Mouse (Mus musculus): ENCODE data around the gene Swsap1.

Gene Swsap1

DNA sequence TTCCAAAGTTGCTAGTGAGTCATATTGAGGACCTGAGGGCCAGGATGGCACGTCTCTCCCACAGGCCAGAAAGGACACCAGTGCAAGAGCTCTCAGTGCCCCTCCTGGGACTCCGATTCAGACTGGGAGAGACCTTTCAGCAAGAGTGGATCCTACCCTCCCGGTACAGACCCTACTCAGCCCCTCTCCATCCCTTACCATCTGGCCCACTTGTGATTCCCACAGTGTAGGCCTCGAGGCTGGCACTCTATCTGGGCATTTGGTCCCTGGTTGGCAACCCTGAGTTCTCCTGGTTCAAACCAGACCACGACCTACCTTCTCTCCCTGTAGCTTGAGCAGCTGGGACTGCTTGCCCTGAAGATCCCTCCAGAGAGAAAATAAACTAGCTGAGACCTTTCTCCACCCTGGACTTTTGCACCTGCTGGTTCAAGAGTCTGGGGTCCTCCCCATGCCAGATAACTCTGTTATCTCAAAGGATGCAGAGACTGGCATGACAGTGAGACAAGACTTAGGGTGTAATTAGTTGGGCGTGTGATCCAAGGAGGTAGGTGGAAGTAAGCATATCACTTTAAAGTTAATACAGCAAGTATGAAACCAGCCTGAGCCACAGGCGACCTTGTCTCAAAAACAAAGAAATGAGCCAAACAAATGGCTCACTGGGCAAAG is 20.0 kb upstream of the Swsap1 start:
- no peak for DNase-seq (ENCODE audit: low read depth, low spot score)

DNA sequence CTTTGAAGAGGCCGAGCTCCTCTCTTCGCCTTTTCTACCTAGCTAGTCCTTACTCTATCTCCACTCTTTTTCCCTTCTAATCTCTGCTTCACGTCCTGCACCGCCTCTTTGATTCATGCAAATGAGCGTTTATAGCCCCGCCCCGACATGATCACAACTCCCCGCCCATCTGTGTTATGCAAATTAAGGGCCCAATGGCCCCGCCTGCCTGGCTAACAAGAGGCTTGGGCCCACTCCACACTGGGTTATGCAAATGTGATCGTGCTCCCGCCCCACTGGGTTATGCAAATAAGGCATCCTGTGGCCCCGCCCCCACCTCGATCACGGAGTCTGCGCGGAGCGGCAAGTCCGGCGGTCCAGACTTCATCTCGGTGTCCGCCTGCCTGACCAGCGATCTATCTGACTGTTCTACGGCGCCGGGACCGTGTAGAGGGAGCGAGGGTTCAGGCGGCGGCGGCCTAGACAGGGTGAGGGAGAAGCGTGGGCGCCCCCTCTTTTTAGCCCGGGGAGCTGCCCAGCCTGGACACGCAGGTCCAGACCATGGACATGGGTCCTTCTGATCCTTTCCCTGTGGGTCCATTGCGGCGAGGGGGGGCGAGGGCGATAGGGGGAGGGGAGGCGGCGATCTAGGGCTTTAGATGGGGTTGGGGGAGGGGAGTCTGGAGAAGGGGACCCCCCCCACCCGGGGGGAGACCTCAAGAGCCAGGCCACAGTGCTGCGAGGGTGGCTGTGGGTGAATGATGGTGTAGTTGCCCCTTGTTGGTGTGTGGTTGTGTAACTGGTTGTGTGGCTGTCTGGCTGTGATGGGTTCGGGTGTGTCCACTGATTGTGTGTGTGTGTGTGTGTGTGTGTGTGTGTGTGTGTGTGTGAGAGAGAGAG is 18.6 kb upstream of the Swsap1 start, which contains the start of gene Plppr2:
Plppr2 (plus strand) TSS at position 342 of the 879 bp plus-strand sequence.
- peak; percentile 95 for DNase-seq (ENCODE audit: low read depth, low spot score)

DNA sequence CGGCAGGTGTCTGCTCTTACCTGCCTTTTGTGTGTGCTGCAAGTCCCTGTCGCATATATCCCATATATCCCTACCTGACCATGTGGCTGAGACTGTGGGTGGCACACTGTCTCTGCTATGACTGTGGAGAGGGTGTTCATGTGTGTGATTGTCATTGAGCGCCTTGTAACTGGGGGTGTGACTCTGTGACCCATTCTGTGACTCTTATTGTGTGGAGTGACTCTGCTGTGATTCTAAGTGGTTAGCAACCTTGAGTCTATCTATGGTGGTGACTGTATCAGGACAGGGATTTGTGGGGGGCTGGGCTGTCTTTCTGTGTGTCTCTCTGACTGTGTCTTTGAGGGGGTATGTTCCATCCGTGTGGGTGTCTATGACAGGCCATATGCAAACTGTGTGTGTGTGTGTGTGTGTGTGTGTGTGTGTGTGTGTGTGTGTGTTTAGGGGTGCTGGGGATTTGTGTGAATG is 17.8 kb upstream of the Swsap1 start:
- no peak for DNase-seq (ENCODE audit: low read depth, low spot score)

DNA sequence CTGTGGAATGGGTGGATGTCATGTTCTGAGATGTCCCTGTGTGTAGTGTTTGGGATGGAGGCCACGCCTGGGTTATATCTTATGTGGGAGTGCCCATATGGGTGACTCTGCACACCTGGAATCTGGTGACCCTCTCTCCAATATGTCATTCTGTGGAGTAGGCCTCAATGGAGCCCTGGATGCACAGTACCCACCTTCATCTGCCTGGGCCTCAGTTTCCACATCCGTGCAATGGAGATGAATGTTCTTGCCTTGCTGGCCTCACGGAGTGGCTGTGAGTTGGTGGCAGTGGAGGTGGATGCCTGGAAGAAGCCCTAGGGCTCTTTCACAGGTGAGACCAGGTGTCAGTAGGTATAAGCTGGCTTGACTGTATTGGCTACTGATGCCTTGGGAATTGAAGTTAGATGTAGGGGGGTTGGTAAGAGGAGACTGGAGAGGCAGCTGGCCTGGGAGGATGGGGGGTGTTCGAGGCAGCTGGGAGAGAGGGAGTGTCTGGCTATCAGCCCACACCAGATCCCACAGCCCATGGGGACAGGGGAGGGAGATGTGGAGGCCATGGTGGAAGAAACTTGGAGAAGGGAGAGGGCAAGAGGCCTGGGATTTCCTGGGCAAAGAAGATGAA is 17.2 kb upstream of the Swsap1 start:
- no peak for DNase-seq (ENCODE audit: low read depth, low spot score)

DNA sequence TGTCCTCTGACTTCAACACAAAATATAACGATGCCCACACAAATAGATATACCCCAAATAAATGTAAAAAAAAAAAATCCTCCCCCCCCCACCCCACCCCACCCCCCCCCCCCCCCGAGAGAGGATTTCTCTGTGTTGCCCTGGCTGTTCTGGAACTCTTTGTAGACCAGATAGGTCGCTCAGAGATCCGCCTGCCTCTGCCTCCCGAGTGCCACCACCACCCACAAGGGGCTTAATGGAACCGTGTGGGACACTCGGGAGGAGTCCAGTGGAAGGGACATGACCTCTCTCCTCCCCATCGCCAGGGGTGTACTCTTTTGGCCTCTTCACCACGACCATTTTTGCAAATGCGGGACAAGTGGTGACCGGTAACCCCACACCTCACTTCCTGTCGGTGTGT is 12.5 kb upstream of the Swsap1 start:
- no peak for DNase-seq (ENCODE audit: low read depth, low spot score)

DNA sequence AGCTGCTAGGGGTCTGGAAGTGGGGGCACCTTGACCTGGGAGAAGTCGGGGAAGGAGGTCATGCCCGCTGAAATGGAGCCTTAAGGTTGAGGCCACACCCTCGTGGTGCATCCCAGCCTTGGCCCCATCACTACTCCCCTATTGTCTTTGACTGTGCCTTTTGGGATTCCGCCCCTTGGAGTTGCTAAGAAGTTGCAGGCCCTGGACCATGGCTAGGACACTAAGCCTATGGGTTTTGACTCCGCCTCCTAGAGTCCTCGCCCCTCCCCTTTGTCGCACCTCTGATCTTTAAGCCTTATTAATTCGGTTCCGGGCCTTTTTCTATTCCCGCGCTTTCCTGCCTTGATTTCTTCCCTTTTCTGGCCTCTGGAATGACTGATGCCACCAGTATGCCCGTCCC is 11.9 kb upstream of the Swsap1 start:
- DNase-seq (ENCODE audit: low read depth, low spot score), result no peak

DNA sequence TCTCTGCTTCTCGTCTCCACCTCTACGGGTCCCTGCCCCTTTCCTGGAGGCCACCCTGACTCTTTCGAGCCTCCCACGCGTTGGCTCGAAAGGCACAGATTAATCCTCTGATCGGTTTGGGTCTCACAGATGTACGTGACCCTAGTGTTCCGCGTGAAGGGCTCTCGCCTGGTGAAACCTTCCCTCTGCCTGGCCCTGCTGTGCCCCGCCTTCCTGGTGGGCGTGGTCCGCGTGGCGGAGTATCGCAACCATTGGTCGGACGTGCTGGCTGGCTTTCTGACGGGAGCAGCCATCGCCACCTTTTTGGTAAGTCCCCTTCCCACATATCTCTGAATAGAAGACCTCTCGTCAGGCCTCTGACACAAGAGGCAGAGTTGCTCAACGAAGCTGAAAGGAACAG is 11.3 kb upstream of the Swsap1 start:
- DNase-seq (ENCODE audit: low read depth, low spot score), result no peak

DNA sequence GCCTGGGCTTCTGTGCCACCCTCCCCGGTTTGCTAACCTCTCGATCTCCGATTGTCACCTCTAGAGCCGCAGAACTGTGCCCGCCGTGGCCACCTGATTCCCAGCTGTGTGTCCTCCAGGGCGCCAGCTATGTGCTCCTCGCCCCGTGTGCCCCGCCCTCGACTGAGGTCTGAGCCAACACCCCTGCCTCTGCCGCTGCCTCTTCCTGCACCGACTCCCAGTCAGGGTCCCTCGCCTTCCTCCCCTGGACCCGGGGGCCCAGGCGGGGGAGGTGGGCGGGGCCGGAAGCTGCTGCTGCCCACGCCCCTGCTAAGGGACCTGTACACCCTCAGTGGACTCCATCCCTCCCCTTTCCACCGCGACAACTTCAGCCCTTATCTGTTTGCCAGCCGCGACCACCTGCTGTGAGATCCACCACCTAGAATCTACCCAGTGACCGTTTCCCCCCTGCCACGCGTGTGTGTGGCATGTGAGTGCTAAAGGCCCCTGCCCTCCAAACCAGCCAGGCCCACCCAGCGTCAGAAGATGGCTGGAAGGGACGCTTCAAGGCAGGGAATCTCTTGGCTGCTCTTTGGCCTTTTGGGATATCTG is 7.9 kb upstream of the Swsap1 start:
- no peak for DNase-seq (ENCODE audit: low read depth, low spot score)

DNA sequence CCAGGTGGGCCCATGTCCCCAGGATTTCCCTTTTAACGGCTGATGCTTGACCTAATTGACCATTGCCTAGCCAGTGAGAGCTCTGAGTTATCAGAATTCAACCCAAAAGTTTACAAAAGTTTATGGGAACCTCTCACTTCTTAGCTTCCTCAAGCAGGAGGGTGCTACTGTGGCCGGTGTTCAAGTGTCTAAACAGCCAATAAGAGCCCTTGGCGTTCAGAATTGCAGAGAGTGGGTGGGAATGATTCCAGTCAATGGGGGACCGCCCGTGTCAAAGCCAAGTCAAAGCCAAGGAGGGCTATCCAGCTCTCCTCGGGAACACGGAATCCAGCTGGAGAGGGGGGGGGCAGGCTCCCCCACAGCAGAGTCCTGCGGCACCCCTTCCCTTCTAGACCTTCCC is 7.4 kb upstream of the Swsap1 start:
- no peak for DNase-seq (ENCODE audit: low read depth, low spot score)

DNA sequence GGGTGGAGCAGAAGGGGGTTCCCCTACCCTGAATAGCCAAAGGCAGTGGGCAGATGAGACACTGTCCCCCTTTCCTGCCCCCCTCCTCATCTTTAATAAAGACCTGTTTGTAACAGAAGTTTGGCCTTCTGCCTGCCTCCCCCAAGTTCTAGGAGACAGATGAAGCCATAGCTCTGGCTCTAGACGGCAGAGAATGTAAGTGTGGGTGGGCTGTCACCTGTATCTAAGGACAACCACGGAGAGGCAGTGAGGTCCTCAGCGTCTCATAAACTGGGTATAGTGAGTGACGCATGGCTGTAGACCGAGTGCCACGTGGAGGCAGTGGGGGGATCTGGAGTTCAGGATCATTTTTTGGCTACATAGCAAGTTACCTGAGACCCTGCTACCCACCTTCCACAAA is 6.8 kb upstream of the Swsap1 start:
- no peak for DNase-seq (ENCODE audit: low read depth, low spot score)

DNA sequence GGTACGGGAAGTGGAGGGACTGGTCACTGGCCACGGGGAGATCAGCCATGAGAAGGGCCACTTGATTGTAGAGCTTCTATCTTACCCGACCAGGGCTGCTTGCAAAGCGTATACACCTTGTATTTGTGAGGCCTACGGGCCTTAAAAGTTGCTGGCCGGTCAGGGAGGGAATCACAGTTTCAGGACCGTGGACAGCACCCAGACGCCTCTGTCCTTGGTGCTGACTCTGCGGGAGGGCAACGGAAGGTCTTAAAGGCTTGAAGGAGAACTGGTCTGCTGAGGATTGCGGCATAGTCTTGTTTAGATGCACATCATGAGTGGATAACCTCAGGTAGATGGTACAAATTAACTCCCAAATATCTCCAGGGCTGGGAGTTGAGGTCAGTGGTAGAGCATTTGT is 5.2 kb upstream of the Swsap1 start:
- DNase-seq (ENCODE audit: low read depth, low spot score), result peak; percentile 77

DNA sequence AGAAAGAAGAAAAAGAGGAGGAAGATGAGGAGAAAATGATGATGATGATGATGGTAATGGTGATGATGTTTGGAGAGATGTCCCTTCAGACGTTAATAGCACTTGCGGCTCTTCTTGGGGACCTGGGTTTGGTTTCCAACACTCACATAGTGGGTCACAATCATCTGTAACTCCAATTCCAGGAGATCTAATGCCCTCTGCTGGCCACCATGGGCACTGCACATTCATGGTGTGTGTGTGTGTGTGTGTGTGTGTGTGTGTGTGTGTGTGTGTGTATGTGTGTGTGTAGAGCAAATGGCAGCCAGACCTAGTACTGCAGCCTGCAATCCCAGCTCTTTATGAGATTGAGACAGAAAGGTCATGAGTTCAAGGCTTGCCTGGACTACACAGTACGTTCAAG is 3.6 kb upstream of the Swsap1 start:
- DNase-seq (ENCODE audit: low read depth, low spot score), result no peak

DNA sequence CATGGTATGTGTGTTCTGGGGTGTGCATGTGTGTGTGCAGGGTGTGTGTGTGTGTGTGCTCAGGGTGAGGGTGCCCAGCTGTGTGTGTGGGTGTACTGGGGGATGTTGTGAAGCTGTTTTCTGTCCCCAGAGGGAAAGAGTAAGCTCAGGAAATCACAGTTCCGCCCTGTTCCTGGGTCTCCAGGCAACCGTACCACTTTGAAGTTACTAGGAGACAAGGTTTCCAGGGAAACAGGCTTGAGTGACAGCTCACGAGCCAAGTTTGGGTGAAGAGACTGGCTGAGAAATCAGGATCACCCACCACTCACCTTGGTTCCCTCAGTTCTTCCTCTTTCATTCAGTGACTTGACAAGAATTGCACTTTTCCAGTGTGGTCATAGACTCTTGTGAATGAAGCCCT is 2.0 kb upstream of the Swsap1 start:
- DNase-seq (ENCODE audit: low read depth, low spot score), result no peak

DNA sequence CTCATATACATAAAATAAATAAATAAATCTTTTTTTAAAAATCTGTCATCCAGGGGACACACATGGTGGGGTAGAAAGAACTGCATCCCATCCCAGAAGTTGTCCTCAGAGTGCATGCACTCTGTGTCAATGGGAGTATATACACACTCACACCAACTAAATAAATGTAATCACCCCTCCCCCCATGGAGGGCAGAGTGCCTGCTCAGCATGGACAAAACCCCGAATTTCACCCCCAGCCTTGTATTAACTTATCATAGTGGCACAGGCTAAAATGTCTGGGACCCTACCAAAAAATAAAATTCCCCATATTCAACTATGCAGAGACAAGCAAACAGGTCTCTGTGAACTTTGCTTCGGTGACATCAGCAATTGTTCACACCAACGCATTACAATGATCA is 920 bp upstream of the Swsap1 start:
- no peak for DNase-seq (ENCODE audit: low read depth, low spot score)

DNA sequence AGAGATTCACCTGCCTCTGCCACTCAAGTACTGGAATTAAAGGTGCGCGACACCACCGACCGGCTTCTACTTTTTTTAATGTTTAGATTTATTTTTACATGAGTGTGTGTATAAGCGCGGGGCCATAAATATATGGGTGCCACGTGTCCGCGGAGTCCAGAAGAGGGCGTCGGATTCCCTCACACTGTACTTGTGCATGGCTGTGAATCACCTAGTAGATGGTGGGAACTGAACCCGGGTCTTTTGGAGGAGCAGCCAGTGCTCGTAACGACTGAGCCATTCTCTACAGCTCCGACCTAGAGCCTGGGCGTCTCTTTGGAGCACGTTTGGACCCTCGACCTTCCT is 358 bp upstream of the Swsap1 start:
- no peak for DNase-seq (ENCODE audit: low read depth, low spot score)

DNA sequence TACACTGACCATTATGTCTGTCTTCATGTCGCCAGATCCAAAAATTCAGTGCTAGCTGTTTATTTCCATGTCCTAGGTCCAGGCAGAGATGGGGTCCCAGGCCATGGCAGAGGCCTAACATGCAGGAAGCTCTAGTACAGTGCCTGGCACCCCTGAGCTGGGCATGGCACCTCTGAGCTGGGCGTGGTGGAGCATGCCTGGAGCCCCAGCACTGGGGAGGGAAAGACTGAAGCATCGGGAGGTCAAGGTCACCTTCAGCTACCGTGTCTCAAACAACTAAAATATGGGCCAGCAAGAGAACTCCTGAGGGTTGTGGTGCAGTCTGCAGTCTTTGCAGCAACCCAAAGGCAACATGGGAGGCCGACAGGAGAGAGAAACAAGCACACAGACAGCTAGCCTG is 2.8 kb downstream of the Swsap1 start:
- DNase-seq (ENCODE audit: low read depth, low spot score), result no peak

DNA sequence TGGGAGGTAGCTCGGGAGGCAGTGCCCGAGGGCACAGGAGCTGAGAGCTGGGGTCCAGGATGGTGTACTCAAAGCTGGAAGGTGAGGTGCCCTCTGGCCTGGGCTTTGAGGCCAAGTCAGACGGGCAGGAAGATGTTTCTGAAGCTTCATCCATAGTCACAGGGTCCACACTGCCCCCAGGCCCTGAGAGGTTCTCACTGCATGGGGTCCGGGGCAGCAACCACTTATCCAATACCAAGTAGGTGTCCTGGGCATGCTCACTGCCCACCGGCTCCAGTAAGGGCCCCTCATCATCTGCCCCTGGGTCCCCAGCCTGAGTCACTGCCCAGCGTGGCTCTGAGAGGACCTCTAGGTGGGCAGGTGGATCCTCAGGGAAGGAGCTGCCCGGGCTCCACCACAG is 3.7 kb downstream of the Swsap1 start:
- no peak for DNase-seq (ENCODE audit: low read depth, low spot score)

DNA sequence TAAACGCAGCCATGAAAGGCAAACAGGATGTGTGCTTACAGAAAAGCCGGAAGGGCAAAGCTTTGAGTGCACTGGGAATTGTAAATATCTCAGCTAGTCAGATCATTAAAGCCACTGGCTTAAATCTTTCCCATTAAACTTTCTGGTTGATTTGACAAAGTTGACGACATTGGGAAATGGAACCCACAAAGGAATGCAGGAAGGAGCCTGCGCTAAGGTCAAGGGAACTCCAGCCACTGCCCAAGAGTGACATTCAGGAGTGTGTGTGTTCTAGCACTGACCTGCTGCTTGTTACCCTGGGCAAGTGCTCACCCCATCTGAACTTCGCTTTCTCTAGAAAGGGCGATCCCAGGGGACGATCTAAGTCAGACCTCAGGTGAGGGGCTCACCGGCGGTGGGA is 4.6 kb downstream of the Swsap1 start:
- DNase-seq (ENCODE audit: low read depth, low spot score), result no peak

DNA sequence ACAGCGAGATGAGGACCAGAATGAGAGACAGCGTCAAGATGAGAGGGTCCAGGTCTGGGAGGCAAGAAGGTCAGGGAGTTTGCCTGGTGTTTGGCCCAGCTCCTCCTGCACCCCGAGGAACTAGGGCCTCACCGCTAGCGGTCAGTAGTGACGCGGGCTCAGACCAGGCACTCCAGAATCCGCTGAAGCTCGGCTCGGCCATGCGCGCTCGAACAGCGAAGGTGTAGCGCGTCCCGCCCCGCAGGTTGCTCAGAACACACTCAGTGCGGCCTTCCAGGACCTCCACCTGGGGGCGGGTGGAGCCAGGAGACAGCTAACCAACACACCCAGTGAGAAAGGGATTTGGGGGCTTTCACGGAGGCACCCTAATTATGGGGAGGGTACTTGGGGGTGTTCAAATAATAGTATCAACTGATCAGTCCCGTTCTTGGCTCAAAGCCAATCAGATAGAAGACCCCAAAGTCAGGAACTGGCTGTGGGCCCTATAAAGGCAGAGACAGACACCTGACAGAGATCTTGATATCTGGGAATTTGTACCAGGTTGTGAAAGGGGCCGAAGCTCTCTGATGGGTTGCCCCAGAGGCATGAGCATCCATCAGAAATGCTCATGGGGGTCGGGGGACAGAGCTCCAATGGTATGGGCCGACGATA is 5.1 kb downstream of the Swsap1 start:
- no peak for DNase-seq (ENCODE audit: low read depth, low spot score)

DNA sequence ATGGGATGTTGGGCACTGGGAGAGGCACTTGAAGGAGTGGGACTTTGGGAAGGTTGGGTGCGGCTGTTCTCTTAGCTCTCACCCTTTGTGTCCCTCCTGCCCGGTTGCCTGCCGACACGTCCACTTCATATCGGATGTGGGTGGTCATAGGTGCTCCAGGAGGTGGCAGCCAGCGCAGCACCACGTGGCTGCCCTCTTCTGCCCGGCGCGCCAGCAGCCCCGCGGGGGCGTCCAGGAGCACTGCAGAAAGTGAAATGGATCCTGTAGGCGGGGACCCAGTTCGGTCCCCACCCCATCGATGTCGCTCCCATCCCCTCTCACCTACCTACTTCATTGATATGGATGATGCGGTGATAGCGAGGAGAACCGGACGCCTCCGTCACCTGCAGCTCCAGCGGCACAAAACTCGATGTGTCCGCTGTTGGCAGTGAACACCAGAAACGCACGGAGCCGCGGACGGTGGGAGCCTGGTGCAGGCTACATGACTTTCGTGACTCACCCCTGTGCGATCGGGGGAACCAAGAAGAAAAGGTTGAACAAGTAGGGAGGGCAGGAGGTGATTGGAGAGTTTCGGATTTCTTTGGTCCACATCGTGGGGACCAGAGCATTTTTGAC is 5.9 kb downstream of the Swsap1 start:
- DNase-seq (ENCODE audit: low read depth, low spot score), result no peak

DNA sequence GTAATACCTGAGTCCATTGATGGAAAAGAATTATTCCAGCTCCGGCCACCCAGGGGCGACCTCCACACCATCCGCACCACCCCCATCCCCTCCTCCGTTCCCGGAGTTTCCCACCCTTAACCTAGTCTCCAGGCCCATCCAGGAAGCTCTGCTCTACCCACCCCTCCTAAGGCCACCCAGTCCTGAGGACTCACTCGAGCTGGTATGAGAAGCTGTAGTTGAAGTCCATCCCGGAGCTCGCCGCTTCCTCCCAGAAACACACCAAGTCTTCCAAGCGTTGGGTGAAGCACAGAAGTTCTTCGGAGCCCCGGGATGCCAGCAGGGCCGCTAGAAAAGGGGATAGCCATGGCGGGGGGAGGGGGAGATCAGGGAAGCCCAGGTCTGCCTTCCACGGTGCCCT is 6.5 kb downstream of the Swsap1 start:
- no peak for DNase-seq (ENCODE audit: low read depth, low spot score)

All from mesoderm, embryonic 11.5 days (tissue).